Mouse (Mus musculus) retina, embryonic 14.5 days (tissue): Measurements from ENCODE around the gene Slc25a11.

Source experiments
- DNase-seq: peaks from one replicate; pipeline ENCODE4 v3.0.0-alpha.2; 2015; ENCODE audit warnings: low spot score

The Slc25a11 gene

GRCm38 (mm10) chr11:70646691-70647650, at the start of gene Slc25a11, which contains the start of gene Rnf167:
Gene Slc25a11, minus strand, starts transcription at chr11:70647479.
Gene Rnf167, plus strand, starts transcription at chr11:70647235.
- peak; percentile 100 for DNase-seq

DNA sequence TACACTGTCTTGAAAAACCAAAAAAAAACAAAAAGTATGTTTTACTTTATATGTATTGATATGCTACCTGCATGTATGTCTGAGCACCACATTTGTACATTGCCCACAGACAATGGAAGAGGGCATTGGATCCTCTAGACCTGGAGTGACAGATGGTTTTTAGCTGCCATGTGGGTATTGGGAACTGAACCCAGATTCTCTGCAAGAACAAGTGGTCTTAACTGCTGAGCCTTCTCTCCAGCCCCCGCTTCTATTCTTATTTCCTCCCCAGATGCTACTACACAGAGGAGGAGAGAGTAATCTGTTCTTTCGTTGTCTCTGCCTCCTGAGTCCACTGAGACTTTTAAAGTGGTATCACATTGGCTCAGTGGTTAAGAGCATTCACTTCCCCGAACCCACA, 46.2 kb upstream of the Slc25a11 start:
- DNase-seq, result no peak

GRCm38 (mm10) chr11:70689578-70689977, 42.3 kb upstream of the Slc25a11 start:
- no peak for DNase-seq

GRCm38 (mm10) chr11:70688372-70688771, 41.1 kb upstream of the Slc25a11 start:
- no peak for DNase-seq

- DNase-seq, result peak; percentile 83
Observed at GRCm38 (mm10) chr11:70687601-70688199, 40.4 kb upstream of the Slc25a11 start, which contains the start of gene Camta2. Gene Camta2, minus strand, starts transcription at chr11:70688105.

DNA sequence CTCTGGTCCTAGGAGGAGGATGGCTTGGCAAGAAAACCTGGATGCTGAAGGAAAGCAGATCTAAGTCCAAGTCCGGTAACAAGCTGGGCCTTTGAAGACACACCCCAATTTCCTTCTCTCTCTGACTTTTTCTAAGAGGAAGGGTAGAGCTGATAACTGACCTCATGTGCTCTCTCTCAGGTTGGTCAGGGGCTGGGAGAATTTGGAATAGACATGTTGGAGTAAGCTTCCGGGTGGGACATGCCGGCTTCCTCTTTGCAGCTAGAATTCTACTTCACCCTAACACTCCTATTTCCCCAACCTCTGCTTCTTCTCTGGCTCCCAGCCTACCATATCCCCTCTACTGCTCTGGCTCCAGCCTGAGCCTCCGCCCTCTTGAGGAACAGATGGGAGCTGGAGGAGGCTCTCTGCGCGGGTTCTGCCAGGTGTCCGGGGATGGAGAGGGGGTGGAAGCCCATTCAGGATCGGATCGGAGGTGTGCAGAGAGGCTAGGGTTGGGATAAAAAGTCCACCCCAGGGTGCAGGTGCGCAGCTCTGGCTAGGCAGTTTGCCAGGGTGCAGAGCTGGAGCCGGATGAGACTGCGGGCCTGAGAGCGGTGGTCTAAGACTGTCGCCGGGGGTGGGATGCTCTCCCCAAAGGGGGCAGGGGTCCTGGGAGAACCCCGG, 39.8 kb upstream of the Slc25a11 start:
- peak; percentile 46 for DNase-seq

GRCm38 (mm10) chr11:70683640-70684039, 36.4 kb upstream of the Slc25a11 start:
- DNase-seq, result no peak

DNA sequence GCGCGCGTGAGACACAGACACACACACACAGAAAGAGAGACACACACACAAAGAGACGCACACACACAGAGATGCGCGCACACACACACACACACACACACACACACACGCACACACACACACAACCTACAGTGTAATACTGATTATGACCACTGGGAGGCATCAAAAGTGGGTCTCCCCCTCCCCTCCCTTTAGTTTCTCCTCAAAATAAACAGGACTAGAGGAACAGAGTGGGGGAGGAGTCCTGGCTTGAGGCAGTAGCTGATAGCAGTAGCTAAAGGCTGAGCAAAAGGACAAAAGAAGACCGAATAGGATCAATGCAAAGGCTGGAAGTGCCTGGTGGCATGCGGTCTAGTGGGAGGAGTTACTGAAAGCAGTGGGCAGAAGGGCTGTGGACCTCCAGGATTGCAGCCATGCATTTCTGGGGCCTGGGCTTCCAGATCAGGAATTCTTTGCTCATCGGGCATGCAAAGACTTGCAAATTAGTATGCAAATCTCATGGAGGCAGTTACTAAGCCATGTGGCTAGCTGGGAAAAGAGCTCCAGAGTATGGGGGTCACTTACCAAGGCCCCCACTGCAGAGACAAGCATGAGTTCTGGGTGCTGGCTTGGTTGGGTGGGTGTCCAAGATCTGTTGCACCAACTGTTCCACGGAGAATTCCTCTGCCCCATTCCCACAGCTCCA, 34.8 kb upstream of the Slc25a11 start:
- peak; percentile 84 for DNase-seq

GRCm38 (mm10) chr11:70681170-70681569, 33.9 kb upstream of the Slc25a11 start:
- DNase-seq, result no peak

DNA sequence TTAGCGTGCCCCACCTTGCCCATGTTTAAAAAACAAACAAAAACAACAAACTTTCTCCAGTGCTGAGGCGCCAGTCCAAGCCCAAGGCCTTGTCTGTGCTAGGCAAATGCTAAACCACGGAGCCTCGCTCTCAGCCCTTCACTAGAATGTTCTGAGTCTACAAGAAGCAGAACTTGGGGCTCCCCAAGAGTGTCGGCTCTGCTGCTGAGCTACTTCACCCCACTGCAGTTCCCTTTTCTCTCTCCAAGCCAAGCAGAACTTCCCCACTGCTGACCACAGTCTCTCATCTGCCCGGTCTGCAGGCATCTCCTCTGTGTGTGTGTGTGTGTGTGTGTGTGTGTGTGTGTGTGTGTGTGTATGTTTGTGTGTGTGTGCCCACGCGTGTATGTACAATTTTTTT, 32.6 kb upstream of the Slc25a11 start:
- DNase-seq, result no peak

DNA sequence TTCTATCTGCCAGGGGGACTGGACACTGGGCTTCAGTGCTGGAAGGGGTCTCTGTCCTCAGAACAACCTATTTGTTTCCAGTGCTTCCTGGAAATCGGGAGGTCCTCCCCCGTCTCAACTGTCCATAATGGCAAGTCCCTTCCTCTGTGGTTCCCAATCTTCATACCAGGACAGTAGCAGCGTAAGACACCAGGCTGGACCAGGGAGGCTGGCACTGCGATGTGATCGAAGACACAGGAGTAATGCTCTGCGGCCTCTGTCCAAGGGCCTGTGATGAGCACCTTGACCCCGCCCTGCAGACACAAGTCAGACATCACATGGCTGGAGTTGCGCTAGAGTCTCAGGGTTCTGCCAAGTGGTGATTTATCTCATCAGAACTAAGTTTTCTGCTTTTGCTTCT, 32.1 kb upstream of the Slc25a11 start:
- DNase-seq, result no peak

DNA sequence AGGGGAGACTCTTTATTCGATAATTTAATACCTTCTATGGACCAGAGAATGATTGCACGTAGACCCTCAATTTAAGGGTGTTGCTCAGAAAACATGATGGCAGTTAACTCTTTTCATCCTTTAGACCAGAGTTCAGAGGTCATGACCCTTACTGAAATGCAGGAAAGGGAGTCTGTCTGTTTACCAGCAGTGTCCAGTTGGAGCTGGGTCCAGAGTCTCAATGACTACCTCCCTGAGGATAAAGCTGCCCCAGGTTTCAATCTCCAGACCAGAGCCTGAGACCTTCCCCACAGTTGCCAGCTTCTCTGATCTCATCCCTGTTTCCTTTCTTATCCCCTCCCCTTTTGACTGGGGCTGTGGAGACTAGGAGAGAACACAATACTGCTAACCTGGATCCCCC, 31.3 kb upstream of the Slc25a11 start:
- no peak for DNase-seq

DNA sequence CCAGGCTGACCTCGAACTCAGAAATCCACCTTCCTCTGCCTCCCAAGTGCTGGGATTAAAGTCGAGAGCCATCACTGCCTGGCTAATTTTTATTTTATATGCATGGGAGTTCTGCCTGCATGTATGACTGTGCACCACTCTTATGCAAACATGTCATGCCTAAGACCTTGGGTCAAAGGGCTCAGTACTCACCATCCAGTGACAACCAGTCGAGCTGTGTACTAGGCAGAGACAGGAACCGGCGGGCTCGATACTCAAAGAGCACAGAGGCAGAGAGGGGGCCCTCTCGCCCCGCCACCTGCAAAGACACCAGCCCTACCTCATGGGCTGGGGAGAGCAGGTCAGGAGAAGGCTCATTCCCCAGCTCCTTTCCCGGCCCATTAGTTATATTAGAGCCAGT, 30.8 kb upstream of the Slc25a11 start:
- DNase-seq, result no peak

- no peak for DNase-seq
Observed at GRCm38 (mm10) chr11:70674501-70674900, 27.2 kb upstream of the Slc25a11 start.

DNA sequence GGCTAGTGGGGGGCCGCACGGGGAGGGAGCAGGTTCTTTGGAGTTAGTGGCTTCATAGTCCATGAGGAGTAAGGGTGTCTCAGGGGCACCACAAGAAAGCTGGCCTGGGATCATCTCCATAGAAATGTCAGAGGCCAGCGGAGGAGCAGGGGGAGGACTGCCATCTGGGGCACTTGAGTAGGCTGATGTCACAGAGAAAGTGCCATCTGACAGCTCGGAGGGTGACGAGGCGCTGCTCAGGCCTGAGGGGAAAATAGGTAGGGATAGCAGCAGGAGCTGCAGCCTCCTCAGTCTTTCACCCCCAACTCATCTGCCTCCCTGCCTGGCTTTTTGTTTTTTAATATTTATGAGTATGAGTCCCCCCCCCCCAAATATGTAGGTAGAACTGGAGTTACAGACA, 26.7 kb upstream of the Slc25a11 start:
- DNase-seq, result no peak

- DNase-seq, result no peak
Observed at GRCm38 (mm10) chr11:70671333-70672047, 24.2 kb upstream of the Slc25a11 start.

DNA sequence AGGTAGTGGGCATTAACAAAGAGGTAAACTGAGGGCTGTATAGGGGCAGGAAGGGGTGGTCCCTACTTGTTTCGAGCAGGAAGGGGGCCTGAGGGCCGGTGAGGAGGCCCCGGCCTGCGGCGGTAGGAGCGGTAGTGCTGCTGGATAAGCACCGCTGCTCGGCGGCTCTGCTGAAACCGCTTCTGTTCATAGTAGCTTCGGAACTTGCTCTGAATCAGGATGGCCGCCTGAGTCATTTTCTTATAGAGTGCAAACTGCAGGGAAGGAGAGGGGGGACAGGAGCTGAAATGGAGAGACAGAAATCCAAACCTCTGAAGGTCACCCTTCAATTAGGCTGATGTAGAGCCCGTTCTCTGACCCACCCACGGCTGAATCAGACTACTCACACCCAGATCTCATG, 23.2 kb upstream of the Slc25a11 start:
- no peak for DNase-seq

- DNase-seq, result peak; percentile 85
Observed at GRCm38 (mm10) chr11:70669582-70670345, 22.5 kb upstream of the Slc25a11 start.

- DNase-seq, result peak; percentile 98
Observed at GRCm38 (mm10) chr11:70668771-70669505, 21.7 kb upstream of the Slc25a11 start, which contains the start of gene Spag7. Gene Spag7, minus strand, starts transcription at chr11:70669416.

- no peak for DNase-seq
Observed at GRCm38 (mm10) chr11:70668335-70668770, 21.1 kb upstream of the Slc25a11 start.
